Mouse (Mus musculus) G1E (cell line): ENCODE results near the gene Oas1h.
"Not testable (repeated sequence)": the region's sequence is repeated elsewhere in the genome, so short reads cannot be mapped to it uniquely, and the experiment has no call there.

ENCODE experiments used
- CTCF ChIP-seq: IDR thresholded peaks from 2 replicates; pipeline ENCODE4 v1.5.1; 2012; ENCODE audit warnings: low read depth, low read length, inconsistent platforms, mixed read lengths
- GATA1 ChIP-seq: IDR thresholded peaks from 2 replicates; pipeline ENCODE4 v1.6.1; 2012; ENCODE audit warnings: borderline replicate concordance, low read length, inconsistent platforms, mixed read lengths
- POLR2AphosphoS5 ChIP-seq: IDR thresholded peaks from 2 replicates; pipeline ENCODE4 v1.6.1; 2012; ENCODE audit warnings: low read depth, low read length, inconsistent platforms; ENCODE audit not compliant: insufficient replicate concordance

- TF ChIP-seq POLR2AphosphoS5, GATA1, CTCF: not testable (repeated sequence)
Measured at GRCm38 (mm10) chr5:120881681-120882080, 20.5 kb downstream of the Oas1h start.
